Mouse (Mus musculus): ENCODE results near the gene S100a3.

GRCm38 (mm10) chr3:90614611-90615251 lies 54.4 kb downstream of the S100a3 start:
- no peak for TF ChIP-seq CTCF (IDR thresholded peaks at IDR 0.05; ENCODE audit: borderline replicate concordance, insufficient read depth, low read depth, low read length)
- TF ChIP-seq POLR2A (IDR thresholded peaks at IDR 0.05; ENCODE audit: borderline replicate concordance, insufficient read depth, low read length) = no peak
